Mouse (Mus musculus) mature B cell (primary cell): ENCODE measurements around the gene Nobox.

Experiments used
- in situ Hi-C: fragments of 300-500 bp; cut with MboI; formaldehyde crosslinking; loops from 2 replicates; pipeline ENCODE4 v1.14.3; 2019

Gene Nobox

GRCm38 (mm10) chr6:43309454-43309853 lies at the start of gene Nobox:
Gene Nobox, minus strand, starts transcription at chr6:43309554.
- in situ Hi-C loops, result no loop called here

DNA sequence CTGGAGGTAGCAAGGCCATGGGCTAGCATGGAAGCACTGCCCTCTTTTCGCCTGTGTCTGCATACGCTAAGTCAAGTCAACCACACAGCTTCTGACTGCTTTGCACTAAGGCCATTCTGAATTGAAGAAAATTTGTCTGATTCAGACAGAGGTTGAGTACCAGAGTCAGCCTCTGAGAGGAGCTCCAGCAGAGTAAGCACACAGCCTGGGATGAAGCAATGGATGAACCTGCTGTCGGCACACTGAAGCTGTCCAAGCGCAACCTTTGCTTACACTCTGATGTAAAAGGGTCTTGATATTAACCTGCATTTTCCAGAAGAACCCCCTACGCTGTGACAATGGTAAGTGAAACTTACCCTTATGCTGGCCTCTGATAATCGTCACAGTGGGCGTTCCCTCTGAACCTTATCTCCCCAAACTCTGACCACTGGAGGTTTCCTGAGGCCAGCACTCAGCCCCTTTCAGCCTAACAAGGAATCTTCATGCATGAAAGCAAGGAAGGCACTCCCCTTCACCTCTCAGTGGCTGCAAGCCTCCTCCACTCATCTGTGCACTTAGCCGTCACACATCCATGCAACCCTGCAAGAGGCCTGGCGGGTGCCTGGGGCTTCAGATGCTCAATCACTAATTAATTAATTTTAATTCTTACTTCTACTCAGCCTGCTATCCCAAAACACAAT lies 45.3 kb upstream of the Nobox start:
- in situ Hi-C loops, result no loop called here

GRCm38 (mm10) chr6:43353446-43353845 lies 44.1 kb upstream of the Nobox start:
- in situ Hi-C loops, result no loop called here

- in situ Hi-C loops, result no loop called here
These were observed 39.7 kb upstream of the Nobox start for GRCm38 (mm10) chr6:43349083-43349482.

DNA sequence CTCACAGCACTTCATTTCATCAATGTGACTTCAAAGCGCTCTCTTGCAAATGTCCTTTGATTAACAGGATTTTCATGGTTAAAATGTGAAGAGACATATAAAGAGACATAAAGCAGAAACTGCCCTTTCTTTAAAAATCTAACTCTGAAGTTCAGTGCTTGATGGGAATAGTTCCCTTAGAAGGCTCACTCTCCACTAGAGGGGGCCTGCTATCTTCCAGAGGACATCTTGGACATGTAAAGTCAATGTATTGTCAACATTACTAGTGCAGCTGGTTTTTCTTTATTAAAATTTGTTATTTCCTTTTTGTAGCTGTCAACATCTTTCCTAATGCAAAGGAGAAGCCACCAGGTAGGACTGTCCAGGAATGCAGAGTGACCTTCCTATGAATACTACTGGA lies 38.3 kb upstream of the Nobox start:
- in situ Hi-C loops, result no loop called here

- in situ Hi-C loops, result no loop called here
These were observed 33.7 kb upstream of the Nobox start for GRCm38 (mm10) chr6:43343006-43343405.

DNA sequence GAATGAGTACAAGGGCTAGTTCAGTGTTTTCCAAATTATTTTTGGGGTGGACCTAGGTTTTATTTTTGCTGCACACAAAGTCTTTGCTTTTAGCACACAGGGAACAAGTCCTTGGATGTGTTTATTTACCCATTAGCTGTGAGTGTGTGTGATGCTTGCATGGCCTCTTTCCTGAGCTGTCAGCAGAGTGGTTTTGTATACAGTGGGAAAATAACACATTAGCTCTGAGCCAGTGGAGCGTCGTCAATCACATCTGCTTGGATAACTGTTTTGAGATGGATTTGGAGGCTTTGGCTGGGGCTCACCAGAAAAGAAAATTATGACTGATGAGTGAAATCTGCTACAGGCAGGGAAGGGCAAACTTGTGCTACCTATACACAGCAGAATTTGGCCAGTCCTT lies 33.0 kb upstream of the Nobox start:
- in situ Hi-C loops, result no loop called here

GRCm38 (mm10) chr6:43338804-43339203 lies 29.4 kb upstream of the Nobox start:
- in situ Hi-C loops, result no loop called here

DNA sequence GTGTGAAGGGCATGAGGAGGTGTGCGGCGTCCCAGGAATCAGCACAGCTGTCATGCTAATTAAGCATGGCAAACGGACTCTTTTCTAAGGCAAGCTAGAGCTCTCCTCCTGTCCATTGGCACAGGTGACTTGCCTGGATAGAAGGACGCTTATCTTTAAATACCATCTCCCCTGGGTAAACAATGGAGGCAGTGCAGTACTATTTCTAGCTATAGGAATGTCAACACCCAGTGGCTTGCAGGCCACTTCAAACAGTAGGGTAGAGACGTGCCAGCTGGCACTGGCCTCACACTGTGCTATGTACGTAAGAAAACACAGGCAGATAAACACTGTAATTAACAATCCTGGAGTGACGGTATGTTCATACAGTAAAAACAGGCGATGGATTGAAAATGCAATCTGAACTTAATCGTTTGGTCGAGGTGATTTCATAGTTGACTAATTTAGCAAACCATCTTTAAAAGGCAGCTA lies 28.2 kb upstream of the Nobox start:
- in situ Hi-C loops, result no loop called here

DNA sequence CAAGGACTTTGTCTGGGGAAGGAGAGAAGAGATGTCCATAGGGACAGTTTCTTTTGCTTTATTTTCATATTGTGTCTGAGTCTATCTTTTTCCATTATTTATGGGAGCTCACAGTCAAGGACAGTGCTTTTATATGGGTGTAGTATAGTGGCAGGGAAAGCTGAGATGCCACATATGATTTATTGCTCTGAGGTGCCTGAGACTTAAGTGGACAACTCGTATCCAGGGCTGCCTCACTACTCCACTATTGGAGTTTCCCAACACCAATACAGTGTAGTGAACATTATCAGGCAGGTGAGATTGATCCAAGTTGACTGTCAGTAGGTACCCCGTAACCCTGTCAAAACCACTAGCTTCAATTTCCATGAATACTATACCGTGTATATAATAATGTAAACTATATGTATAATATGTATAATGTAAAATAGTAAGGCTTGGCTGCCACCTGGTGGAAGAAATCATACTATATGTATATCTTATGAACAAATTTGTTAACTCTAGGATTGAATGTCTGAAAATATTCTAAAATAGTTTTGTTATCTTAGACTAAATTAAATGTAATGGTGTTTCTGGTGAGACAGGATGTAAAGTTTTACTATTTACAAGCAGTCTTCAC lies 26.4 kb upstream of the Nobox start:
- in situ Hi-C loops, result no loop called here

DNA sequence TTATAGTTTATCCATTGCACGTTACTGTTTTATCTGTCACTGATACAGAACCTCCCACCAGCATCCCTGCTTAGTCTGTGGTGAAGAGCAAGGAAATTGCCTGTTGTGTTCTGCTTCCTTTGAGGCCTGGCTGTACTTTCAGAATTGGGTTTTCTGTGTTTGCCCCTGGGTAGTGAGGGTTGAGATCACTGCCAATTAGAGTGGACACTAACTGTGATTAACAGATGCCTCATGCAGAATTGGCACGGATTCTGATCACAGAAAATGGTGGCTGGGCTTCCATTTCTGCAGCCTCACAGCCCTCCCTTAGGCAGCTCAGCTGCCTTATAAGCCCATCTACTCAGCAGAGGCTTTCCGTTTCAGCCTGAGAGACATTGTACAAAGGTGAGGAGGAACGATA lies 24.1 kb upstream of the Nobox start:
- in situ Hi-C loops, result no loop called here

GRCm38 (mm10) chr6:43312961-43313656 lies 3.8 kb upstream of the Nobox start:
- in situ Hi-C loops, result no loop called here

- in situ Hi-C loops, result no loop called here
These were observed 3.2 kb upstream of the Nobox start for GRCm38 (mm10) chr6:43312546-43312945.

GRCm38 (mm10) chr6:43310071-43310470 lies 717 bp upstream of the Nobox start:
- in situ Hi-C loops, result no loop called here

DNA sequence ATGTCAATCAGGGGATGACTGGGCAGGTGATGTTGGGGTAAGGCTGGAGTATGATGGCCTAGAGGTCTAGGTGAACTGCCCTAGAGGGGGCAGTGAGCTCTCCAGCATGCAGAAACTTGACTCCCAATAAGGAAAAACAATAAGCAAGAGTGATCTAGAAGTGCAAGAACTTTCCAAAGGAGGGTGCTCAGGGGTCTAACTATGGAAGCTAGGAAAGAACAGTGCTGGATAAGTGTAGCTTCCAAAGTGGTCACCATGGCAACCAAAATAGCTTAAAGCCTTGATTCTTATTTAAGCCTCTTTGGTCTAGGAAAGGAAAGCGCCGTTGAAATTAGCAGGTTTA lies 11.9 kb downstream of the Nobox start:
- in situ Hi-C loops, result no loop called here

GRCm38 (mm10) chr6:43296798-43297507 lies 12.4 kb downstream of the Nobox start:
- in situ Hi-C loops, result no loop called here

DNA sequence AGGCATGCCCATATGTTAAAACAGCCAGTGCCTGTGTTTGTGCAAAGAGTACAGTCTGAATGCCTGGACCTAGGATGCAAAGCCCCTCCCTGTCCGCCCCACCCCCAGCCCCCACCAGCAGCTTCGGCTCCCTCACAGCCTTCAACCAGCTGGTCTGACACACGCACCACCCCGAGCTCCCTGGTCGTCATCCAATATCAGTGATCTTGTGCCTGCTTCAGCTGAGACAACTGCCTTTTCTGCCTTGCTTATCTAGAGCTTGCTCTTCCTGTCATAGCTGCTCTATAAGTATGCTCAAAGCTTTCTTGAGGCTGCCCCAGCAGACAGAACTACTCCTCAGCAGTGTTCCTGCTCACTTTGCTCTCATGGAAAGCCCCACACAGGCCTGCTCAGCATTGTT lies 13.4 kb downstream of the Nobox start:
- in situ Hi-C loops, result no loop called here

- in situ Hi-C loops, result no loop called here
These were observed 16.2 kb downstream of the Nobox start for GRCm38 (mm10) chr6:43293175-43293574.

GRCm38 (mm10) chr6:43292471-43293076 lies 16.8 kb downstream of the Nobox start:
- in situ Hi-C loops, result no loop called here

DNA sequence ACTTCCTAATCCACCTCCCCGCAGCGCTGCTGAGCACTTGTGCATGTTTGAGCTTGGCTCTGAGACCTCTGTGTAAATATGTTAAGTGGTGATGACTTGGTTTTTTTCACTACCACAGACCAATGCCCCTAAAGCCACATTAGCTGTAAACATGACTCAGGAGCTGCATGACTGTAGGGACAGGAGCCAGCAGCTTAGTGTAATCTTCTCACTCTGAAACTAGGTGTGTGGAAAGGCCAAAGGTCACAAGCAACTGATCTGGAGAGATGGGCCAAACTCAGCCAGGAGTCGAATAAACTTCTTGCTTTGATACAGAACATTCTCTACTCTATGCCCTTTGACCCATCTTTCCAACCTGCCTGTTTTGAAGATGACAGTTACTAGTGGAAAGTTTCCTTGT lies 17.3 kb downstream of the Nobox start:
- in situ Hi-C loops, result no loop called here

DNA sequence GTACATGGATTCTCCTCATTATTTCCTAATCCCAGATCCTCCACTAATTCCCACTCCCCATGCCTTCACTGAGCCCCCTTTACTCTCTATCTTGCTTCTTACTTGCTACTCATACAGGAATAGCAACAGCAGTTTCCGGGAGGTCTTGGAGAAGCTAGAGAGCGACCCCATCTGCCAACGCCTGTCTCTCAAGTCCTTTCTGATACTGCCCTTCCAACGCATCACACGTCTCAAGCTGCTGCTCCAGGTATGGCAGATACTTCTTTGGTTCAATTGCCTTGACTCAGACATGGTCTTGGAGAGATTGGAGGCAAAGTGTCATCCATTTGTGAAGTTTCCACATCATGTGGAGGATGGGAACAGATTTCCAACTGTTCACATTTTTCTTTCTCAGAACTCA lies 28.9 kb downstream of the Nobox start:
- in situ Hi-C loops, result no loop called here

DNA sequence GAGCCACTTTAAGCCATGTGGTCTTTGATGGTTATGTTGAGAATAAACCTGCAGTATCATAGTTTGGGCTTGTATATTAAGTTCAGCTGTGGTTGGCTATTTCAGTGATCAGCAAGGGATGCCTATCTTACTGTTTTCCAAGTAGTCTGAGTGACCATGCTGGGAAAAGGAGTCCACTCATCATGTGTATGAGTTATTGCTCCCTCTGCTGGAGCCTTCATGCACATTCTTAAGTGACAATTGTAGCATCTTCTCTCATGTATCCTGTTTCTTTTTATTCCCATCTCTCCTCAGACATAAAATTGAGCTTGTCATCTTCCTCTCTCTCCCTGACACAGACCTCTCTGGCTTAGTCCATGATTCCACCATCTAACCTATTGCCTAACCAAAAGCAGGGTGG lies 31.1 kb downstream of the Nobox start:
- in situ Hi-C loops, result no loop called here
